Mouse (Mus musculus) stomach, embryonic 15.5 days (tissue): ENCODE measurements around the gene Pon1. TPM values are rescaled to one million over a fixed set of nuclear protein-coding genes. Genes with fewer than 3 reads are reported as not detected.

ENCODE experiments used
- ATAC-seq: fragments of 200-750 bp; cut with Nextera tagmentation; 2 replicates; pipeline ENCODE4 v1.8.0; 2017; ENCODE audit warnings: low read depth, moderate number of reproducible peaks, moderate TSS enrichment; ENCODE audit not compliant: insufficient read depth, low FRiP score
- H3K27ac ChIP-seq: fragments of 300-500 bp; sonication (generic); 2 replicates; pipeline ENCODE4 v1.5.1; 2015; ENCODE audit warnings: mild to moderate bottlenecking, inconsistent platforms
- H3K27me3 ChIP-seq: fragments of 300-500 bp; sonication (generic); replicated peaks from 2 replicates; pipeline ENCODE4 v1.6.1; 2015; ENCODE audit warnings: inconsistent platforms
- H3K36me3 ChIP-seq: fragments of 300-500 bp; sonication (generic); 2 replicates; pipeline ENCODE4 v1.6.1; 2015; ENCODE audit warnings: inconsistent platforms
- H3K4me1 ChIP-seq: fragments of 300-500 bp; sonication (generic); 2 replicates; pipeline ENCODE4 v1.6.1; 2015; ENCODE audit warnings: inconsistent platforms
- H3K4me2 ChIP-seq: fragments of 300-500 bp; sonication (generic); 2 replicates; pipeline ENCODE4 v1.6.1; 2015; ENCODE audit warnings: mild to moderate bottlenecking, inconsistent platforms
- H3K4me3 ChIP-seq: fragments of 300-500 bp; sonication (generic); replicated peaks from 2 replicates; pipeline ENCODE4 v1.5.1; 2015; ENCODE audit warnings: inconsistent platforms
- H3K9ac ChIP-seq: fragments of 300-500 bp; sonication (generic); 2 replicates; pipeline ENCODE4 v1.6.1; 2015; ENCODE audit warnings: inconsistent platforms
- H3K9me3 ChIP-seq: fragments of 300-500 bp; sonication (generic); 2 replicates; pipeline ENCODE4 v1.6.1; 2016; ENCODE audit warnings: inconsistent platforms
- WGBS: fragments of 180-500 bp; shearing (Covaris S2); methylation state at CpG from one replicate; pipeline ENCODE4 v1.1.7; 2015; 5-methylcytosine and 5-hydroxymethylcytosine counted together
- polyA plus RNA-seq: library from polyadenylated mRNA; unstranded; fragments of >200 nt; fragmentation: Nextera tagmentation; extraction: Ambion mirVana; gene quantifications from 2 replicates; pipeline ENCODE4 v1.2.1, GENCODE M21; 2015

Gene Pon1
- polyA plus RNA-seq, 1 experiment from 2014 or later = 0.42 TPM

DNA sequence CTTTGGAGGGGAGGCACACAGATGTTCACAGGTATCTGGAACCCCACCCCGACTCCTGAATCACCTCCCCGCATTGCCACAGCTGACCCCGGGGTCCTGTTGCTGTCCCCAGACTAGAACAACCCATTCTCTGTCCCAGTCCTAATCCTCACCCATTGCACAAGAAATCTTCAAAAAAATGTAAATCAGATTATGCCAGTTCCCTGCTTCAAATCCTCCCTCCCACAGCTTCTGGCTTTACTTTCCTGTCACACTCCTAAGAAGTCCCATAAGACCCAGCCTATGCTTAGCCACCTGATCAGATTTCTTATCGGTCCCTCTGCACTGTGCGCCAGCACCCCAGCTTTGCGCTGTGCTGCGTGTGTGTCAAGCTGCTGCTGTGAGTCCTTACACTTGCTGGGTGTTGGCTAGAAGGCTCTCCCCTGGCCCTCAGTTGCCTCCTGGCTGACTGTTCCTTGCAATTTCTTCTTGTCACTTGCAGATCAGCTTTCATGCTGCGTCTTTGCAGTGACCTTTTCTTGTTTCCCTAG is 5.7 kb upstream of the Pon1 start:
- 87% methylated on average over 8 of the region's 8 CpGs for WGBS
- H3K9ac ChIP-seq = no peak overlapping the region
- no peak overlapping the region for H3K4me2 ChIP-seq
- no peaks in the 10 kb centered on the region for H3K4me1 ChIP-seq
- ATAC-seq = no peak
- no peak overlapping the region for H3K27ac ChIP-seq
- H3K27me3 ChIP-seq = no peaks in the 10 kb centered on the region
- no peaks in the 10 kb centered on the region for H3K36me3 ChIP-seq
- H3K9me3 ChIP-seq = no peaks in the 10 kb centered on the region
- H3K4me3 ChIP-seq = no peak overlapping the region

DNA sequence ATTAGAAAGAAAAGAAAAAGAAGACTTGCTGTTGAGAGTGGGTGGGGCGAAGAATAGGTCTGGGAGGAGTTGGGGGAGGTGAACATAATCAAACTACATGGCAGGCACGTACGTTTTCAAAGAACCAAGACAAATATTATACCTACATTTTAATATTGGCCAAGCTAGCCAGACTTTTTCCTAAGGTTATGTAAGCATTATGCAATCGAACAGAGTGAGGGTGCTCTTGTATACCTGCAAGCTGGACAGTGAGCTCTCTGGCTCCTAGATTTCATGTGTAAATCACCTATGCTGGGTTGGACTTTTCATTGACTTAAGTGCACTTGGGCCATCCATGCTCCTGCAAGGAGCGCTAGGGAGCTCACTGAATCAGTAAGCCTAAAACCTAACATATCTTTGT is 4.8 kb upstream of the Pon1 start:
- H3K4me2 ChIP-seq = no peak overlapping the region
- no peak for ATAC-seq
- H3K27me3 ChIP-seq = no peaks in the 10 kb centered on the region
- no peak overlapping the region for H3K4me3 ChIP-seq
- H3K9ac ChIP-seq = no peak overlapping the region
- H3K36me3 ChIP-seq = no peaks in the 10 kb centered on the region
- H3K4me1 ChIP-seq = no peaks in the 10 kb centered on the region
- no peak overlapping the region for H3K27ac ChIP-seq
- WGBS = 83% methylated on average over 5 of the region's 5 CpGs
- H3K9me3 ChIP-seq = no peaks in the 10 kb centered on the region

DNA sequence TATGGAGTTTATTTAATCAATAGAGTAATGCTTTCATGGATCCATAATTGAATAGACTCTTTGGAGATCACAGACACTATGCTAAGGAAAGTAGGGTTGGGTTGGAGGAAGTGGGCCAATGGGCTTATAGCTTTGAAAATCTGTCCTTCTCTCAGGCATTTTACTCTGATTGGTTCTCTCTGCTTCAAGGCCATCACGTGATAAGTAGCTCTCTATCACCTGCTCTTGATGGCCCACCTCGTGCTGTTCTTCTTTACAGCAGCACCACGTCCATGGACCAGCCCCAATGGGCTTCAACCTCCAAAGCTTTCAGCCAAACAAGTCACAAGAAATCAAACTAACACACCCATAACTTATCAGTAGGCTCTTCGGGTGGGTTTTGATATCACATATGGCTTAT is 3.0 kb downstream of the Pon1 start:
- ATAC-seq = no peak
- Histone ChIP-seq H3K4me3 (no peak overlapping the region), H3K9ac (no peak overlapping the region), H3K9me3 (no peaks in the 10 kb centered on the region), H3K36me3 (no peaks in the 10 kb centered on the region), H3K4me2 (no peak overlapping the region), H3K27me3 (no peaks in the 10 kb centered on the region), H3K27ac (no peak overlapping the region), H3K4me1 (no peaks in the 10 kb centered on the region)
- WGBS = 84% methylated on average over 4 of the region's 4 CpGs

DNA sequence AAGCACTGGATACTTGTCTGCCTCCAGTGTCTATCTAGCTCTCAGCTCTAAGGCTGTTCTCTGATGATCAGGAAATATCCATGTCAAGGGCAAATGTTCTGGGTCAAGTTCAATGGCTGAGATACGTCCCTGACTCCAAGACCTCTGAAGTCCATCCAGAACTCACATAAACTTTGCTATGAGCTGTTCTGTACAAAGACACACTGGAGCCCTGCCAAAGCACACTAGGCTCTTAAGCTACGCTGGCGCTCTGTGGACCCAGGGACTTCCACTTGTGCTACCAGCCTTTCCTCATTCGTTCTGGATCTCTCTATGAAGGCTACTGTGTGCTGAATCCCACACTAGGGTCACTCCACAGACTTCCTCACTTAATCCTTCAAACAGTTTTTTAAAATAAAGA is 4.2 kb downstream of the Pon1 start:
- Histone ChIP-seq H3K9me3 (no peaks in the 10 kb centered on the region), H3K4me3 (no peak overlapping the region), H3K36me3 (no peaks in the 10 kb centered on the region), H3K4me1 (no peaks in the 10 kb centered on the region), H3K27me3 (no peaks in the 10 kb centered on the region), H3K27ac (no peak overlapping the region), H3K4me2 (no peak overlapping the region), H3K9ac (no peak overlapping the region)
- ATAC-seq = no peak
- WGBS = 55% methylated on average over 4 of the region's 4 CpGs

DNA sequence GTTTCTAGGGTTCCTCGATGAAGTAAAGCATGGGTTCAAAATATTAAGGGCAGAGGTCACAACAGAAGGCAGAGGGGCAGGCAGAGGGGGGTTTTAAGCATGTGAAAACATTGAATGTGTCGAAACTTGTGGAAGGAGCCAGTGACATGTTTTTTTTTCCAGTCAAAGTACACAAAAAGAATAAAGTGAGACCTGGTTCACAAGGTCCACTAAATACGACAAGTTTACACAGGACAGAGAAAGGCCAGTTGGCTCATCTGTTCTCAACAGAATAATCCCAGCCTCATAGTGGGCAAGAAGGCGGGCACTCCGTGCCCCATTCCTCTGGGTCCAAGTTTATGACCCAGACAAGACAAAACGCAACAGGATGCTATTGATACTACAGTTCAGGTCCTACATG is 4.8 kb downstream of the Pon1 start:
- no peak overlapping the region for H3K9ac ChIP-seq
- no peaks in the 10 kb centered on the region for H3K27me3 ChIP-seq
- no peaks in the 10 kb centered on the region for H3K9me3 ChIP-seq
- no peak overlapping the region for H3K27ac ChIP-seq
- 69% methylated on average over 6 of the region's 6 CpGs for WGBS
- no peaks in the 10 kb centered on the region for H3K36me3 ChIP-seq
- no peak for ATAC-seq
- no peak overlapping the region for H3K4me3 ChIP-seq
- no peak overlapping the region for H3K4me2 ChIP-seq
- H3K4me1 ChIP-seq = no peaks in the 10 kb centered on the region

DNA sequence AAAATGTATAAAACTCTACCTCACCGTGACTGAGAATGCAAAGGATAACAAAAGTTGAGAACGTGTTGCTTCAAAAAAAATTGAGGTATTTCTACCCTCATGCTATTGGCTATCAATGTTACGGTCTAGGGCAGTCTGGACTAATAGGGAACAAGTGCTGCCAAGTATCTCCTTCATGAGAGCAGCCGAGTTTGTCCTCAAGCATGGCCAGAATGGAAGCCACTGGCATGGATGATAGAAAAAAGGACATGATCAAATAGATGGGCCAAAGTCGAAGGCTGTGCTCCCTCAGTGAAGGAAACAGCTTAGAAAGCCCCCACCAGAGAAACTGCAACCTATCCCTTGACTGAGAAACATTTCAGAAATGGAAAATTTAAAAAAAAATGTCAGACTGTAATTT is 5.7 kb downstream of the Pon1 start:
- no peak for ATAC-seq
- Histone ChIP-seq H3K4me1 (no peaks in the 10 kb centered on the region), H3K9me3 (no peaks in the 10 kb centered on the region), H3K9ac (no peak overlapping the region), H3K36me3 (no peaks in the 10 kb centered on the region), H3K27me3 (no peaks in the 10 kb centered on the region), H3K4me3 (no peak overlapping the region), H3K27ac (no peak overlapping the region), H3K4me2 (no peak overlapping the region)
- 81% methylated on average over 5 of the region's 5 CpGs for WGBS

DNA sequence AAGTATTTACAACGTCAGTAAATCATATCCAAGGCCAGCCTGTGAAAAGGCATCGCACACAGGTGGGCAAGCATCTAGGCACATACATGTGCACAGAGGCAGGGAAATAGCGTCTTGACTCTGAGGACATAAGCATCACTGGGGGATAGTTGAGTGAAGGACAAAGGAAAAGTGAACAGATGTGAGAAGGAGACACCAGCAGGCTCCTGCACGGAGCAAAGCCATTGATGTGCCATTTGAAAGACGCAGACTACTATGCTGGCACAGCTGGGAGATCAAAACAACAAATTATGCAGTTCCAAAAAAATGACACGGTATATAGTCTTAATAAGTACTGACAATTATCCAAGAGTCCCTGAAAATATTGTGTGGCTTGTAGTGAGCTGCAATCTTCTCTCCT is 6.2 kb downstream of the Pon1 start:
- no peak overlapping the region for H3K9ac ChIP-seq
- WGBS = 82% methylated on average over 6 of the region's 6 CpGs
- no peaks in the 10 kb centered on the region for H3K9me3 ChIP-seq
- no peak for ATAC-seq
- H3K4me1 ChIP-seq = no peaks in the 10 kb centered on the region
- no peak overlapping the region for H3K4me3 ChIP-seq
- H3K27me3 ChIP-seq = no peaks in the 10 kb centered on the region
- no peaks in the 10 kb centered on the region for H3K36me3 ChIP-seq
- no peak overlapping the region for H3K27ac ChIP-seq
- H3K4me2 ChIP-seq = no peak overlapping the region

DNA sequence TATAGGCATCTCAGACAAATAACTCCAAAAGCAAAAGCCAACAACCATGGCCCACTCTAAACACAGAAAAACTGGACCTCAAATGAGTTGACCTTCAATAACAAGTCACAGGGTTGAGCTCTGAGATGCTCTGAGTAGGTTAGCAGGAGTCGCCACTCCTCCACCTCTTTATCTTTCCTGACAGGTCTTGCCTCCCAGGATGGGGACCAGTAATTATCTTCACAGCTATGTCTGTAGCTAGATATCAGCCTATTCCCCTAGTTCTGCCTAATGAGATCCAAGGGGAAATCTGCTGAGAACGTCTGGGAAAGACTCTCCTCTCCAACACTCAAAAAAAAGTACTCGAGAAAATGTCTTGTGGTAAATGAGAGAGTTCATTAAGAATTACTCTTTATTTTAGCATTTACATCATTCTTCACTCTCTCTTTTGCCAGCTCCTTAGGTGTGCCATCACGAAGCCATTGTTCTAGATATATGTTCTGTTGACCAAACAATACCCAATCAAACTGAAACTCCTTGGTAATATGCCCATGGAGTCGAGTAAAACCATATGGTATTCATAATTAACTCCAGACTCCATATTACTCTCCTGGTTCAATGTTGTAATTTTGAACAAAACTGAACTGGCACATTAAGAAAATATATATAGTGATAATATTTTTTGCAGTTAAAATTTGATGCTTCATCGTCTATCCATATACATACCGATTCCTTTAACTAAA is 7.4 kb downstream of the Pon1 start:
- no peak overlapping the region for H3K9ac ChIP-seq
- 78% methylated on average over 7 of the region's 7 CpGs for WGBS
- H3K9me3 ChIP-seq = no peaks in the 10 kb centered on the region
- H3K4me1 ChIP-seq = no peaks in the 10 kb centered on the region
- H3K36me3 ChIP-seq = no peaks in the 10 kb centered on the region
- H3K27me3 ChIP-seq = no peaks in the 10 kb centered on the region
- H3K4me2 ChIP-seq = no peak overlapping the region
- no peak overlapping the region for H3K27ac ChIP-seq
- H3K4me3 ChIP-seq = no peak overlapping the region
- peak; percentile 75; the same call in 1 of the 2 replicates for ATAC-seq

DNA sequence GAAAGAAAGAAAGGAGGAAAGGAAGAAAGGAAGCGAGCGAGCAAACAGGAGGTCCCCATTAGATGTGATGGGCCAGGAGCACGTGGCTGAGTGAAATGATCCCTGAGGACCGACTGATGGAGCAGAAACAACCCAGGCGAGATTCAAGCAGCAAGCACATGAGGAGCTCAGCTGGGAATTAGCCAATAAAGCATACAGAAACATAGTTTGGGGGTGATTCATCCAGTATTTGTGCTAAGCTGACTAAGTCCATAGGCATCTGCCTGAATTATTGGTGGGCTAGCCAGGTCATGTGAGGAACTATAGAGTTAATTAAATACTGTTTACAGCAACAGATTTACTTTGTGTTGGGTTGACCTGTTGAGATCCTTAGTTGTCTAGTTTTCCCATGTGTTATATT is 13.1 kb downstream of the Pon1 start:
- H3K4me3 ChIP-seq = no peak overlapping the region
- no peaks in the 10 kb centered on the region for H3K4me1 ChIP-seq
- ATAC-seq = no peak
- H3K27ac ChIP-seq = no peak overlapping the region
- H3K36me3 ChIP-seq = no peaks in the 10 kb centered on the region
- no peaks in the 10 kb centered on the region for H3K27me3 ChIP-seq
- no peak overlapping the region for H3K9ac ChIP-seq
- H3K9me3 ChIP-seq = no peaks in the 10 kb centered on the region
- H3K4me2 ChIP-seq = no peak overlapping the region
- WGBS = 69% methylated on average over 5 of the region's 5 CpGs

DNA sequence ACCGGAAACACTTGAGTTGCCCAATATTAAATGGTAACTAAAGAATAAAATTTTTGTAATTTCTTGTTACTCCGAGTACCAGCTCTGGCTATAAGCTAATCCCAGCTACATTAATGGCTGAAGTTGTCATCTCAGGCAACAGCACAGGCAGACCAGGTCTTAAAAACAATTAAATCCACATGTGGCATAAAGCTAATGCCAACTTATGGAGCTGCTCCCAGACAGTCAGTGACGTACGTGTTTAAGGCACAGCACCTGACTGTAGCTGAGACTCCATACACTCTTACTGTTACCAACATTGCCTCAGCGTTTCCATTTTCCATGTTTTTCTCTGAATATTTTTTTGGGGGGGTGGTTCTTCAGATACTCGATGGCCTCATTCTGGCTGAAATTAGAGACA is 14.6 kb downstream of the Pon1 start:
- Histone ChIP-seq H3K27ac (no peak overlapping the region), H3K9ac (no peak overlapping the region), H3K27me3 (no peaks in the 10 kb centered on the region), H3K4me3 (no peak overlapping the region), H3K4me2 (no peak overlapping the region), H3K36me3 (no peaks in the 10 kb centered on the region), H3K4me1 (no peaks in the 10 kb centered on the region), H3K9me3 (no peaks in the 10 kb centered on the region)
- ATAC-seq = no peak
- WGBS = 89% methylated on average over 6 of the region's 6 CpGs

DNA sequence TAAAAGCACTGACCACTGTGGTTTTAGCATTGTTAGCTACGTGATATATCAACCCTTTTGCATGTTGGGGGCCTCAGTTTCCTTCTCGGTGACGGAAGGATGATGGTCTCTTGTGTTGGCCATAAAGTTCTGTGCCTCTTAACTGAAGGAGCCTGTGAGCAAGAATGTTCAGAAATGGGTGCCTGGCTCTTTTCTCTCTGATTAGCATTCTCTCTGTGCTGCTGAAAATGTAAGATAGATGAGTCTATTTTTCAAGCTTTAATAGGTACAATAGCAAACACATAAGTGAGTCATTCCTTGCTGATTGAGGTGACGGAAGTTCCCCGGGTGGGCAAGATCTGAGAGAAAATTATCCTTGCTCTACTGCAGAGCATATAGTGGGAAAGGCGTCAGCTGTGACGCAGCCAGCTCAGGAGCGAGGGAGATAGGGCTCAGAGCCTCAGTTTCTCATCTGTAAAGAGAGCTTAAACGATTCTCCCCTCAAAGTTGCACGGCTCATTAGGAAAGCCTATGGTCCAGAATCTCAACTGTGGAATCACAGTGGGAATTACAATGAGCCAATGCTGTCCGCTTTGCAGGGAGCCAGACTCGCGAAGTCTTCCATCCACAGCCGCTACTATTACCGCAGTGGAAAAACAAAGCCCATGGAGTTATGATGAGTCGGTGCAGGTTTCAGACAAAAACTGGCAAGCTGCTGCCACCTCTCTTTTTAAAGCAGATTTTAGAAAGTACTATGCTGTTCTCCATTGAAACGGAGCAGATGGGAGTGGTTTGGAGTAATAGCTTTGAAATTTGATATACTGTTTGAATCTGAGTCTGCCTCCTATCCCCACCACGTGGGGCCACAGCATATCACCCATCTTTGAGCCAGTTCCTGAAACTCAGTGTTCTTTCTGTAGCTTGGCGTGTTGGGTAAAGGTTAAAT is 15.5 kb downstream of the Pon1 start:
- H3K4me1 ChIP-seq = no peaks in the 10 kb centered on the region
- no peak overlapping the region for H3K9ac ChIP-seq
- no peaks in the 10 kb centered on the region for H3K27me3 ChIP-seq
- H3K27ac ChIP-seq = no peak overlapping the region
- no peak for ATAC-seq
- H3K36me3 ChIP-seq = no peaks in the 10 kb centered on the region
- 48% methylated on average over 19 of the region's 19 CpGs for WGBS
- H3K4me3 ChIP-seq = no peak overlapping the region
- H3K9me3 ChIP-seq = no peaks in the 10 kb centered on the region
- H3K4me2 ChIP-seq = peak overlapping the region; percentile 33

DNA sequence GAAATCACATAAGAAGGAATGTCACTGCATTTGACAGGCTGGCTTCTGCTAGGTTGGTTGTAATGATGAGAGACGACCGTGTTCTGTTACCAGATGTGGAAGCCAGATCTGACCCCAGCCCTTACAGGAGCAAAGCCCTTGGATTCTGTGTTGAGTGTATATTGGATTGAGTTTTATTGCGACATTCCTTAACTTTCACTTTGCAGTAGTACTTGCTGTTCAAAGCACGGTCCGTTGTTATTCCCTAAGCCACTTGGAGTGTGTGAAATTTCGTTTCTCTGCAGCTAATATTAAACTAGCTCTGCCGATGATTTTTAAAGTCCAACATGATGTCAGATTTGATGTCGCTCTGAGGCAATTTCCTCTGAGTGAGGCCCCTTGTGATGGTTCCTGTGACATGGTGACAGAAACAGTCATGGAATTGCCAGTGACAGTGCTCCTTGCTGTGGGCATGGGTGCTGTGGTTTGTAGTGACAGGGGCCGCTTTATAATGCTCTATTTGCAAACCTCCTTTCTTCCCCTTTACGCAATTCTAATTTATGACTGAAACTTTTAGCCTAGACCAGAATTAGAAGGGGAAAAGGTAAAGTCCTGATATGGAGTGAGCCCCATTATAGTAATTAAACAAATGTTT is 19.4 kb downstream of the Pon1 start:
- Histone ChIP-seq H3K9me3 (no peaks in the 10 kb centered on the region), H3K9ac (no peak overlapping the region), H3K27me3 (no peaks in the 10 kb centered on the region), H3K27ac (no peak overlapping the region), H3K4me3 (no peak overlapping the region), H3K4me2 (no peak overlapping the region), H3K4me1 (0 out of 2 replicates have a peak, but pooled peaks cover 4% of the 10 kb centered on the region), H3K36me3 (no peaks in the 10 kb centered on the region)
- 86% methylated on average over 10 of the region's 10 CpGs for WGBS
- no peak for ATAC-seq
